Mouse (Mus musculus) heart, embryonic 14.5 days (tissue): ENCODE data around the gene Gm19935. TPM values are rescaled to one million over a fixed set of nuclear protein-coding genes. Genes with fewer than 3 reads are reported as not detected.
A peak's percentile ranks its signal among the peaks of the same experiment; 100 is the strongest.

Source experiments
- ATAC-seq: fragments of 200-750 bp; cut with Nextera tagmentation; 2 replicates; pipeline ENCODE4 v1.8.0; 2017; ENCODE audit warnings: low read depth, moderate TSS enrichment; ENCODE audit not compliant: insufficient number of reproducible peaks, insufficient read depth, low FRiP score
- H3K27ac ChIP-seq, 2 experiments: fragments of 200-500 bp in 1 of 2; fragments of 300-500 bp in 1 of 2; sonication (generic) in 1 of 2; replicated peaks in 1 of 2; 2 replicates each; pipeline ENCODE4 v1.5.1; 2012 to 2014; ENCODE audit warnings: low read depth in 2 of 2, low read length in 2 of 2, control low read depth in 1 of 2, mild to moderate bottlenecking in 1 of 2, mixed read lengths in 1 of 2; ENCODE audit not compliant: control insufficient read depth in 1 of 2, insufficient read depth in 1 of 2
- H3K27me3 ChIP-seq: fragments of 300-500 bp; sonication (generic); 2 replicates; pipeline ENCODE4 v1.6.1; 2014; ENCODE audit warnings: mild to moderate bottlenecking, low read length, control low read depth; ENCODE audit not compliant: control insufficient read depth, insufficient read depth
- H3K36me3 ChIP-seq: fragments of 300-500 bp; sonication (generic); 2 replicates; pipeline ENCODE4 v1.6.1; 2014; ENCODE audit warnings: mild to moderate bottlenecking, control low read depth, low read length, mixed read lengths; ENCODE audit not compliant: control insufficient read depth, insufficient read depth
- H3K4me1 ChIP-seq, 2 experiments: fragments of 200-500 bp in 1 of 2; fragments of 300-500 bp in 1 of 2; sonication (generic) in 1 of 2; 2 replicates each; pipeline ENCODE4 v1.6.1; 2012 to 2014; ENCODE audit warnings: low read length in 2 of 2, control low read depth in 1 of 2, mixed read lengths in 1 of 2; ENCODE audit not compliant: control insufficient read depth in 2 of 2, insufficient read depth in 2 of 2
- H3K4me2 ChIP-seq: fragments of 300-500 bp; sonication (generic); 2 replicates; pipeline ENCODE4 v1.6.1; 2014; ENCODE audit warnings: mild to moderate bottlenecking, low read length
- H3K4me3 ChIP-seq, 2 experiments: fragments of 200-500 bp in 1 of 2; fragments of 300-500 bp in 1 of 2; sonication (generic) in 1 of 2; 2 replicates each; pipeline ENCODE4 v1.5.1; 2012 to 2014; ENCODE audit warnings: low read length in 2 of 2, mild to moderate bottlenecking in 2 of 2, control low read depth in 1 of 2, low read depth in 1 of 2, moderate library complexity in 1 of 2; ENCODE audit not compliant: control insufficient read depth in 1 of 2, insufficient read depth in 1 of 2
- H3K9ac ChIP-seq: fragments of 300-500 bp; sonication (generic); 2 replicates; pipeline ENCODE4 v1.6.1; 2014; ENCODE audit warnings: mild to moderate bottlenecking, low read length
- H3K9me3 ChIP-seq: fragments of 300-500 bp; sonication (generic); 2 replicates; pipeline ENCODE4 v1.6.1; 2016; ENCODE audit warnings: low read length, control low read depth; ENCODE audit not compliant: control insufficient read depth
- WGBS: fragments of 180-500 bp; shearing (Covaris S2); extraction: QIAGEN DNeasy Blood & Tissue Kit; methylation state at CpG from one replicate; pipeline ENCODE4 v1.1.7; 2014; 5-methylcytosine and 5-hydroxymethylcytosine counted together
- polyA plus RNA-seq: library from polyadenylated mRNA; unstranded; fragments of >200 nt; fragmentation: Nextera tagmentation; extraction: Ambion mirVana; gene quantifications from 2 replicates; pipeline ENCODE4 v1.2.1, GENCODE M21; 2014

Gene Gm19935
- polyA plus RNA-seq, 1 experiment from 2014 or later = not detected

- H3K4me2 ChIP-seq = peak overlapping the region; percentile 80
- ATAC-seq = peak; percentile 66
- WGBS = 3% methylated on average over 11 of the region's 11 CpGs
- no peaks in the 10 kb centered on the region for H3K9me3 ChIP-seq
- H3K36me3 ChIP-seq = no peaks in the 10 kb centered on the region
- H3K4me3 ChIP-seq = peak overlapping the region; percentile 52 to 64
- peaks cover 2 to 6% of the 10 kb centered on the region in 2 experiments; a peak in 1 of 4 replicates for H3K4me1 ChIP-seq
- H3K9ac ChIP-seq = peak overlapping the region; percentile 78
- H3K27me3 ChIP-seq = no peaks in the 10 kb centered on the region
- no peak overlapping the region for H3K27ac ChIP-seq
Measured at GRCm38 (mm10) chr8:90828987-90829740, 12.0 kb upstream of the Gm19935 start.

GRCm38 (mm10) chr8:90828181-90828986, 11.2 kb upstream of the Gm19935 start, which contains the start of gene Chd9:
TSS of gene Chd9 (plus strand) at chr8:90828352.
- Histone ChIP-seq H3K4me1 (peaks cover 2 to 6% of the 10 kb centered on the region in 2 experiments; a peak in 1 of 4 replicates), H3K4me2 (peak within 1 kb of the TSS; percentile 80)
- 2% methylated on average over 38 of the region's 39 CpGs for WGBS

GRCm38 (mm10) chr8:90825459-90825871, 8.3 kb upstream of the Gm19935 start:
- Histone ChIP-seq H3K4me1 (peaks cover 2 to 6% of the 10 kb centered on the region in 2 experiments; a peak in 1 of 4 replicates), H3K9ac (no peak overlapping the region), H3K36me3 (no peaks in the 10 kb centered on the region), H3K4me3 (no peak overlapping the region), H3K4me2 (no peak overlapping the region), H3K27ac (no peak overlapping the region), H3K9me3 (no peaks in the 10 kb centered on the region), H3K27me3 (no peaks in the 10 kb centered on the region)
- 84% methylated on average over 9 of the region's 9 CpGs for WGBS
- ATAC-seq = no peak

More at GRCm38 (mm10) chr8:90828181-90828986, 11.2 kb upstream of the Gm19935 start, which contains the start of gene Chd9:
- Histone ChIP-seq H3K9ac (peak within 1 kb of the TSS; percentile 78), H3K4me3 (peak within 1 kb of the TSS; percentile 52 to 64), H3K27me3 (no peaks in the 10 kb centered on the region), H3K36me3 (no peaks in the 10 kb centered on the region), H3K27ac (no peak within 1 kb of the TSS), H3K9me3 (no peaks in the 10 kb centered on the region)
- ATAC-seq = peak; percentile 88

- Histone ChIP-seq H3K4me2 (no peak overlapping the region), H3K27ac (no peak overlapping the region), H3K4me1 (no peaks in the 10 kb centered on the region), H3K27me3 (no peaks in the 10 kb centered on the region), H3K9ac (no peak overlapping the region), H3K36me3 (no peaks in the 10 kb centered on the region), H3K4me3 (no peak overlapping the region), H3K9me3 (no peaks in the 10 kb centered on the region)
- ATAC-seq = no peak
- 8% methylated on average over 11 of the region's 11 CpGs for WGBS
Measured at GRCm38 (mm10) chr8:90822443-90822842, 5.2 kb upstream of the Gm19935 start.

- Histone ChIP-seq H3K27me3 (no peaks in the 10 kb centered on the region), H3K4me1 (peaks cover 0 to 2% of the 10 kb centered on the region in 2 experiments; a peak in 1 of 4 replicates), H3K36me3 (no peaks in the 10 kb centered on the region), H3K4me2 (no peak overlapping the region), H3K4me3 (no peak overlapping the region), H3K27ac (no peak overlapping the region), H3K9ac (no peak overlapping the region), H3K9me3 (no peaks in the 10 kb centered on the region)
- ATAC-seq = no peak
- WGBS = 75% methylated on average over 4 of the region's 4 CpGs
Measured at GRCm38 (mm10) chr8:90820321-90820696, 3.1 kb upstream of the Gm19935 start.

GRCm38 (mm10) chr8:90819561-90820320, 2.5 kb upstream of the Gm19935 start:
- H3K4me1 ChIP-seq = peaks cover 0 to 2% of the 10 kb centered on the region in 2 experiments; a peak in 1 of 4 replicates
- H3K4me2 ChIP-seq = no peak overlapping the region
- H3K27ac ChIP-seq = no peak overlapping the region
- no peaks in the 10 kb centered on the region for H3K27me3 ChIP-seq
- no peaks in the 10 kb centered on the region for H3K36me3 ChIP-seq
- no peaks in the 10 kb centered on the region for H3K9me3 ChIP-seq
- no peak for ATAC-seq
- H3K4me3 ChIP-seq = no peak overlapping the region
- no peak overlapping the region for H3K9ac ChIP-seq
- WGBS = 85% methylated on average over 9 of the region's 9 CpGs
